Mouse (Mus musculus): ENCODE data around the gene Spata31d1a. TPM values are rescaled to one million over a fixed set of nuclear protein-coding genes. Genes with fewer than 3 reads are reported as not detected.

Gene Spata31d1a
- polyA plus RNA-seq (2012; ENCODE audit: insufficient read depth, insufficient read length, low replicate concordance, missing spikeins), result not detected in 2 replicates

DNA sequence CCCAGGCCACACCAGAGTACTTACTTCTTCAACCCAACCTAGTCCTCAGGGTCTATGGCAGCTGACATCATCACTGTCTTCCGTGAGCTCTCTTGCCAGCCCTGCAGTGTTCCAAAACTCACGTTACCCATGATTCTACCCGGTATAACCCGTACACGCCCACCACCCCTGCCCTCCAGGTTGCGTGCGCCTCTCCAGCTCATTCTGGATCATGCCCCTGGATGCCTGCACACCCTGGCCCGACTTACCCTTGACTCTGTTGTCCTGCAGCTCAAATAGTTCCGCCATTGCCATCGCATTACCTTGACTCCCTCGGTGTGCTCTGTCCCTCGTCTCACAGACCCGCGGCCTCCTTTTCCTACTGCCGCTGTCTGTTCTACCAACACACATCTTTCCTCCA is at the start of gene Spata31d1a:
Gene Spata31d1a, minus strand, starts transcription at position 101 of the 400 bp plus-strand sequence.
- no peak within 1 kb of the TSS for H3K27ac ChIP-seq (ENCODE audit: insufficient read depth, low read depth, low read length)
- 92% methylated on average over 15 of the region's 15 CpGs for WGBS
- TF ChIP-seq POLR2A (IDR thresholded peaks at IDR 0.05; ENCODE audit: insufficient read depth, low read depth, low read length) (no peak), CTCF (IDR thresholded peaks at IDR 0.05; ENCODE audit: insufficient read depth, low read depth, low read length) (0 out of 2 replicates have a peak, but pooled peaks have one; percentile 8)

DNA sequence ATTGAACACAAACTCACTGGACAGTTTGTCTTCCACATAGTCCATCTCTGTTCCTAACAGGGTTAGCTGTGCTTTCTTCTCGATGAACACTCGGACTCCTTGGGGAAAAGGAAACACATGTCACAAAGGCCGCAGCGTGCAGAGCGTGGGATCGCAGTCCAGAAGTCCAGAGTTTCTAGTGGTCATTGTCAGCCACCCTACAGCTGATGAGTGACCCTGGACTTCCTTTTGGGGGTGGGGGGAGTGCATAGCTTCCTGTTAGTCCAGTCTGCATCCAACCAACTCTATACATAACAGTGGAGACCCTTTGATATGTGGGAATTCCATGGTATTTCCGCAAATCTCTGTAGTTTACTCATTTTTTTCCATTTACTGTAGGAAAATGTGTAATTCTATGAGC is 46.8 kb upstream of the Spata31d1a start:
- 94% methylated on average over 7 of the region's 7 CpGs for WGBS
- TF ChIP-seq CTCF (IDR thresholded peaks at IDR 0.05; ENCODE audit: insufficient read depth, low read depth, low read length), result no peak
- TF ChIP-seq POLR2A (IDR thresholded peaks at IDR 0.05; ENCODE audit: insufficient read depth, low read depth, low read length), result no peak
- peaks cover 7% of the 10 kb centered on the region for H3K4me1 ChIP-seq (ENCODE audit: control insufficient read depth, insufficient read depth, low read length)
- no peak overlapping the region for H3K27ac ChIP-seq (ENCODE audit: insufficient read depth, low read depth, low read length)
- H3K4me3 ChIP-seq (ENCODE audit: insufficient read depth, low read depth, low read length), result no peak overlapping the region

More for the DNA sequence above, at the start of gene Spata31d1a:
- no peaks in the 10 kb centered on the region for H3K4me1 ChIP-seq (ENCODE audit: control insufficient read depth, insufficient read depth, low read length)
- H3K4me3 ChIP-seq (ENCODE audit: insufficient read depth, low read depth, low read length), result no peak within 1 kb of the TSS

DNA sequence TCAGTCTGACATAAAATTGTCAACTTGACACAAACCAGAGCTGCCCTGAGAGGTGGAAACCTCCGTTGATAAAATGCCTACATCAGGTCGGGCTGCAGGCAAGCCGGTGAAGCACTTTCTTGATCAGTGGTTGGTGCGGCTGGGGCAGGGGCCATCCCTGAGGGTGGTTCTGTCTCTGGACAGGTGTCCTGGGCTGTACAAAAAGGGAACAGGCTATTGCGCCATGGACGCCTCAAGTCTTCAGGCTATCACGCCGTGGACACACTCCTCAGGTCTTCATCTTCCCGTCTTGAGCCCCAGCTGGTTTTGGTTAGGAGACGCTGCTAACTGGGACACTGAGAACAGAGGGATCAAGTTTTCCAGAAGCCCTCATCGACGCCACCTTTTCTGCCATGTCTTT is 40.2 kb upstream of the Spata31d1a start:
- no peak for TF ChIP-seq POLR2A (IDR thresholded peaks at IDR 0.05; ENCODE audit: insufficient read depth, low read depth, low read length)
- no peak for TF ChIP-seq CTCF (IDR thresholded peaks at IDR 0.05; ENCODE audit: insufficient read depth, low read depth, low read length)
- H3K27ac ChIP-seq (ENCODE audit: insufficient read depth, low read depth, low read length), result no peak overlapping the region
- 91% methylated on average over 12 of the region's 12 CpGs for WGBS
- peaks cover 17% of the 10 kb centered on the region for H3K4me1 ChIP-seq (ENCODE audit: control insufficient read depth, insufficient read depth, low read length)
- no peak overlapping the region for H3K4me3 ChIP-seq (ENCODE audit: insufficient read depth, low read depth, low read length)

DNA sequence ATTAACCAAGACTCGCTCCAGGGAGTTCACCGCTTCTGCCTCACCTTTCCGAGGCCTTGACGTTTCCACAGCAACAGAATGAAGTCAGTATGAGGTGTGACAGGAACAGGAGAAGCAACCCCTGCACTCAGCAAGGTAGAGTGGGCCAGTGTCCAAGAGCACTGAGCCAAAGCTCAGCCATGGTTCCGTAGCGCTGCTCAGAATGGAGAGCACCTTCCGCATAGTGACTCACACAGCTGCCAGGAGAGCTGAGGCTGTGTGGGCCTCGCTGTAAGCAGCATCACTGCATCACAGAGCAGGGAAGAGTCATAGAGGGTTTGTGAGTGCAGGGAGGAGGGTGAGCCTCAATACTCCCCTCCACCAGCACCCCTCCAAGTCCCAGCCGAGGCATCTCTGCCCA is 36.6 kb upstream of the Spata31d1a start, which contains the start of gene 1700014D04Rik:
Gene 1700014D04Rik, minus strand, starts transcription at position 42 of the 400 bp plus-strand sequence.
- Histone ChIP-seq H3K27ac (ENCODE audit: insufficient read depth, low read depth, low read length) (peak within 1 kb of the TSS; percentile 60; the same call in 1 of the 2 replicates), H3K4me1 (ENCODE audit: control insufficient read depth, insufficient read depth, low read length) (peaks cover 17% of the 10 kb centered on the region), H3K4me3 (ENCODE audit: insufficient read depth, low read depth, low read length) (no peak within 1 kb of the TSS)
- no peak for TF ChIP-seq CTCF (IDR thresholded peaks at IDR 0.05; ENCODE audit: insufficient read depth, low read depth, low read length)
- TF ChIP-seq POLR2A (IDR thresholded peaks at IDR 0.05; ENCODE audit: insufficient read depth, low read depth, low read length), result no peak
- WGBS, result 51% methylated on average over 9 of the region's 9 CpGs

DNA sequence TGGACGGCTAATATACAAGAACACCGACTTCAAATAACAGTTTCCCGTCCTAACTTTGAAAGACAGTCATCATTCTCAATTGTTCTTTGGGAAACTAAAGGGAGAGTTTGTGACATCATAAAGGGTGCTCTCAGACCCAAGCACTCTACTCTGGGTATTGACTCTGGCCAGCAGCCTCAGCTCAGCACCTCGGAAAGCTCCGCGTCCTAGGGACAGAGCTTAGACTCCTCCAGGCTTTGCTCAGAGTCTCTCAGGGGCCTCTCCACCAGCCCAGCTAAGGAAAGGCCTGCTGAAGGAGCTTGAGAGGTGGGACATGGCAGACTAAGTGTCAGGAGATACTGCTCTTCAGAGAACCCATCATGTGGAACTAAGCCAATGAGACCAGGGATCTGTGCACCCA is 36.0 kb upstream of the Spata31d1a start:
- WGBS, result 84% methylated on average over 6 of the region's 6 CpGs
- no peak overlapping the region for H3K27ac ChIP-seq (ENCODE audit: insufficient read depth, low read depth, low read length)

DNA sequence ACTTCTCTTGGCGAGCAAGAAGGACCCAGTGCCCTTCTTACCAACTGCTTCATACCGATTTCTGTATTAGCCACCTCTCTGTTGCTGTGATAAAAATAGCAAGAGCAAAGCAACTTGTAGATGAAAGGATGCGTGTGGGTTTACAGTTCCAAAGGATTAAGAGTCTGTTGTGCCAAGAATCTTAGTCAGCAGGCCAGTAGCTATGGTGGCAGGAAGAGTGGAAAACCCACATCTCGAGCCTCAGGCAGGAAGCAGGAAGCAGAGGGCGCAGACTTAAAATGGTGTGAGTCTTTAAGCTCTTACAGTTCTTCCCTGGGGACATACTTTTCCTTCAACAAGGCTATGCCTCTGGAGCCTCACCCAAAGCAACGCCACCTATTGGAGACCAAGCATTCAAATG is 35.3 kb upstream of the Spata31d1a start:
- 65% methylated on average over 6 of the region's 6 CpGs for WGBS
- Histone ChIP-seq H3K4me1 (ENCODE audit: control insufficient read depth, insufficient read depth, low read length) (peaks cover 17% of the 10 kb centered on the region), H3K4me3 (ENCODE audit: insufficient read depth, low read depth, low read length) (no peak overlapping the region), H3K27ac (ENCODE audit: insufficient read depth, low read depth, low read length) (no peak overlapping the region)
- TF ChIP-seq POLR2A (IDR thresholded peaks at IDR 0.05; ENCODE audit: insufficient read depth, low read depth, low read length) (no peak), CTCF (IDR thresholded peaks at IDR 0.05; ENCODE audit: insufficient read depth, low read depth, low read length) (no peak)

More for the DNA sequence above, 36.0 kb upstream of the Spata31d1a start:
- peaks cover 17% of the 10 kb centered on the region for H3K4me1 ChIP-seq (ENCODE audit: control insufficient read depth, insufficient read depth, low read length)
- no peak for TF ChIP-seq POLR2A (IDR thresholded peaks at IDR 0.05; ENCODE audit: insufficient read depth, low read depth, low read length)
- TF ChIP-seq CTCF (IDR thresholded peaks at IDR 0.05; ENCODE audit: insufficient read depth, low read depth, low read length), result no peak
- H3K4me3 ChIP-seq (ENCODE audit: insufficient read depth, low read depth, low read length), result no peak overlapping the region

DNA sequence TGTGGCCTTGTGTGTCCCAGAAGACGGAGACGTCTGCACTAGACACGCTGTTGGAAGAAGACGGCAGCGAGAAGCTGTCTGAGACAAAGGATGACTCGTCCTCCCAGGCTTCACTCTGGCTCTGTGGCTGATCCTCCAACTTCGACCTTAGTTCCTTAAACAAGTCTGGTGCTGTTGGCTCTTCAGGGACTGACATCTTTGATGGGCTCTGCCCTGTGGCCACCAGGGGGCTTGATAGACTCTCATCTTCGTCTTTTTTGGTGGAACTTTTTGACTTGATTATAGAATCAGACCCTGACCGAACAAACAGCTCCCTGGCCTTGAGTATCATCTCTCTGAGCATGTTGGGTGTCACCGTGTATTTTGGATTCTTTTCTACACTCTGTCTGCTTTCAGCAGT is 31.6 kb upstream of the Spata31d1a start:
- WGBS, result 82% methylated on average over 10 of the region's 10 CpGs
- H3K4me1 ChIP-seq (ENCODE audit: control insufficient read depth, insufficient read depth, low read length), result peaks cover 6% of the 10 kb centered on the region
- TF ChIP-seq CTCF (IDR thresholded peaks at IDR 0.05; ENCODE audit: insufficient read depth, low read depth, low read length) (no peak), POLR2A (IDR thresholded peaks at IDR 0.05; ENCODE audit: insufficient read depth, low read depth, low read length) (no peak)
- no peak overlapping the region for H3K4me3 ChIP-seq (ENCODE audit: insufficient read depth, low read depth, low read length)
- H3K27ac ChIP-seq (ENCODE audit: insufficient read depth, low read depth, low read length), result no peak overlapping the region

DNA sequence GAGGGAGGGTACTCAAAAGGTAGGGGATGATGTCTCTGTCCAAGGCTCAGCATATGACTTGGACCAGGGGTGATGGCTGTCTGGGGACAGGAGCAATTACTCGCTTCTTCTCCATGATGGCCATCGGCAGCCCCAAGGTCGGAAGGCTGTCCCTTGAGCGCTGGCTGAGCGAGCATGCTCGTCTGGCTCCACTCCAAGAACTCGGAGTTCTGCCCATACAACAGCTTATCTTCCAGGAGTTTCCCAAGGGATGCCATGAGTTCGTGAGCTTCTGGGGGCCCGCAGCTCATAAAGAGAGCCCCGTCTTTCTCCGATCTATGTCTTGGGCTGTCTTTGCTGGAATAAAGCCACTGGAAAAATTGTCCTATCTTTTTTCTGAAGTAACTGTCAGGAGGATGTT is 31.0 kb upstream of the Spata31d1a start:
- Histone ChIP-seq H3K4me1 (ENCODE audit: control insufficient read depth, insufficient read depth, low read length) (no peaks in the 10 kb centered on the region), H3K27ac (ENCODE audit: insufficient read depth, low read depth, low read length) (no peak overlapping the region)
- WGBS, result 87% methylated on average over 11 of the region's 11 CpGs

DNA sequence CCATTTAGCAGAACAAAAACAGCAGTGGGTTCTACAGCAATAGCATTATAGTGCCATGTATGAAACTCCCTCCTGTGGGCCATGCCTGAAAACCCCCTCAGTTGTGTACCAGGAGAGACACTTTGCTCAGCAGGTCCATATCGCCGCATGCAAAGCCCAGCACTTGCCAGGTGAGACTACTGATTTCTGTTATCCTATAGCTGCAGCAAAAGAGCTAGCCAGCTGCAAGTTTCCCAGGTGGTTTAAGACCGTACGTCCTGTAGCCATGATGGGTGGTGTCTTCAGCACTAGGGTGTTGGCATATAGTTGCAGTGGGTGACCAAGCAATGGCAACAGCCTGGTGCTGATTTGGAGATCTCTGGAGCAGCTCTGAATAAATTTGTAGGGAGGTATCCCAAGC is 29.3 kb upstream of the Spata31d1a start:
- TF ChIP-seq CTCF (IDR thresholded peaks at IDR 0.05; ENCODE audit: insufficient read depth, low read depth, low read length) (no peak), POLR2A (IDR thresholded peaks at IDR 0.05; ENCODE audit: insufficient read depth, low read depth, low read length) (no peak)
- Histone ChIP-seq H3K4me1 (ENCODE audit: control insufficient read depth, insufficient read depth, low read length) (no peaks in the 10 kb centered on the region), H3K27ac (ENCODE audit: insufficient read depth, low read depth, low read length) (no peak overlapping the region), H3K4me3 (ENCODE audit: insufficient read depth, low read depth, low read length) (no peak overlapping the region)
- WGBS, result 92% methylated on average over 4 of the region's 4 CpGs

More for the DNA sequence above, 31.0 kb upstream of the Spata31d1a start:
- no peak for TF ChIP-seq POLR2A (IDR thresholded peaks at IDR 0.05; ENCODE audit: insufficient read depth, low read depth, low read length)
- H3K4me3 ChIP-seq (ENCODE audit: insufficient read depth, low read depth, low read length), result no peak overlapping the region

DNA sequence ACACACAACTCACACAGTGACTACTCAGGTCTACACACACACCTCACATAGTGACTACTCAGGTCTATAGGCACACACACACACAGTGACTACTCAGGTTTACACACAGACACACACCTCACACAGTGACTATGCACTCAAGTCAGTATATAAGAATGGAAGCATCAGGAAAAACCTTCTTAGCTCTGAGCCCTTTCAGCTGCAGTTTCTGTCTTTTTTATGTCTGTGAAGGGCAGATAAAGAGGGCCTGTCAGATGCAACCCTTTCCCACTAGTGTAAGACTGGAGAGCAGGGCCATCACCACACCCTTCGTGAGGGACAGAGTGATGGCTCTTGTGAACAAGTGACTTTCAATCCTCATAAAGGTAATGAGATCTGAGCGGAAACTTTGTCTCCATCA is 28.3 kb upstream of the Spata31d1a start:
- Histone ChIP-seq H3K4me1 (ENCODE audit: control insufficient read depth, insufficient read depth, low read length) (no peaks in the 10 kb centered on the region), H3K27ac (ENCODE audit: insufficient read depth, low read depth, low read length) (no peak overlapping the region), H3K4me3 (ENCODE audit: insufficient read depth, low read depth, low read length) (no peak overlapping the region)
- no peak for TF ChIP-seq POLR2A (IDR thresholded peaks at IDR 0.05; ENCODE audit: insufficient read depth, low read depth, low read length)
- 89% methylated on average over 2 of the region's 2 CpGs for WGBS

Data from olfactory bulb, adult 2 months (tissue).